Mouse (Mus musculus) testis, adult 2 months (tissue): ENCODE results near the gene Samd1.

ENCODE experiments used
- CTCF ChIP-seq: fragments of 200-500 bp; IDR thresholded peaks from 2 replicates; pipeline ENCODE4 v1.5.1; 2012; ENCODE audit warnings: low read depth, mild to moderate bottlenecking, inconsistent platforms, low read length, moderate library complexity; ENCODE audit not compliant: control insufficient read depth, insufficient read depth, insufficient replicate concordance
- POLR2A ChIP-seq: fragments of 200-500 bp; IDR thresholded peaks from 2 replicates; pipeline ENCODE4 v1.6.1; 2012; ENCODE audit warnings: low read depth, mild to moderate bottlenecking, inconsistent platforms, low read length, moderate library complexity; ENCODE audit not compliant: control insufficient read depth

GRCm38 (mm10) chr8:83981533-83981932 lies 15.9 kb upstream of the Samd1 start:
- TF ChIP-seq CTCF (no peak), POLR2A (no peak)
